Mouse (Mus musculus) c-Kit-positive CD71-negative TER-119-negative erythroid progenitor cells, embryonic 14.5 days (primary cell): Measurements from ENCODE around the gene Cbx8.

ENCODE experiments used
- DNase-seq: peaks from one replicate; pipeline ENCODE4 v3.0.0-alpha.2; 2013; ENCODE audit warnings: low read depth

Cbx8 gene

GRCm38 (mm10) chr11:119050361-119050760 lies 9.6 kb upstream of the Cbx8 start:
- DNase-seq, result no peak

GRCm38 (mm10) chr11:119048133-119048510 lies 7.4 kb upstream of the Cbx8 start:
- no peak for DNase-seq

- no peak for DNase-seq
Observed at GRCm38 (mm10) chr11:119047261-119048132, 6.7 kb upstream of the Cbx8 start.

GRCm38 (mm10) chr11:119046601-119047245 lies 6.0 kb upstream of the Cbx8 start:
- no peak for DNase-seq

GRCm38 (mm10) chr11:119044551-119045337 lies 4.0 kb upstream of the Cbx8 start:
- no peak for DNase-seq

- no peak for DNase-seq
Observed at GRCm38 (mm10) chr11:119043761-119044550, 3.2 kb upstream of the Cbx8 start.

GRCm38 (mm10) chr11:119043273-119043540 lies 2.4 kb upstream of the Cbx8 start:
- no peak for DNase-seq

GRCm38 (mm10) chr11:119042466-119043272 lies 1.9 kb upstream of the Cbx8 start:
- DNase-seq, result no peak

GRCm38 (mm10) chr11:119041750-119042465 lies 1.1 kb upstream of the Cbx8 start:
- no peak for DNase-seq

GRCm38 (mm10) chr11:119041325-119041716 lies 552 bp upstream of the Cbx8 start:
- DNase-seq, result no peak

- DNase-seq, result no peak
Observed at GRCm38 (mm10) chr11:119039732-119040512, 847 bp downstream of the Cbx8 start.

GRCm38 (mm10) chr11:119038744-119039484 lies 1.9 kb downstream of the Cbx8 start:
- DNase-seq, result no peak

- DNase-seq, result no peak
Observed at GRCm38 (mm10) chr11:119037780-119038401, 2.9 kb downstream of the Cbx8 start.

- no peak for DNase-seq
Observed at GRCm38 (mm10) chr11:119036934-119037779, 3.6 kb downstream of the Cbx8 start.

GRCm38 (mm10) chr11:119036447-119036846 lies 4.3 kb downstream of the Cbx8 start:
- no peak for DNase-seq

- no peak for DNase-seq
Observed at GRCm38 (mm10) chr11:119035686-119036165, 5.0 kb downstream of the Cbx8 start.

GRCm38 (mm10) chr11:119035094-119035685 lies 5.6 kb downstream of the Cbx8 start:
- no peak for DNase-seq
